Mouse (Mus musculus) ES-Bruce4 (cell line): ENCODE results near the gene Gm2163.
"Not testable (repeated sequence)": the region's sequence is repeated elsewhere in the genome, so short reads cannot be mapped to it uniquely, and the experiment has no call there.

Experiments
- CTCF ChIP-seq: IDR thresholded peaks from one replicate; pipeline ENCODE4 v1.8.1; 2011; ENCODE audit warnings: low read depth, low read length
- EP300 ChIP-seq: IDR thresholded peaks from 2 replicates; pipeline ENCODE4 v1.6.1; 2011; ENCODE audit warnings: low read depth, low read length; ENCODE audit not compliant: insufficient read depth
- POLR2A ChIP-seq: IDR thresholded peaks from one replicate; pipeline ENCODE4 v1.8.1; 2011; ENCODE audit warnings: low read length; ENCODE audit not compliant: insufficient read depth

DNA sequence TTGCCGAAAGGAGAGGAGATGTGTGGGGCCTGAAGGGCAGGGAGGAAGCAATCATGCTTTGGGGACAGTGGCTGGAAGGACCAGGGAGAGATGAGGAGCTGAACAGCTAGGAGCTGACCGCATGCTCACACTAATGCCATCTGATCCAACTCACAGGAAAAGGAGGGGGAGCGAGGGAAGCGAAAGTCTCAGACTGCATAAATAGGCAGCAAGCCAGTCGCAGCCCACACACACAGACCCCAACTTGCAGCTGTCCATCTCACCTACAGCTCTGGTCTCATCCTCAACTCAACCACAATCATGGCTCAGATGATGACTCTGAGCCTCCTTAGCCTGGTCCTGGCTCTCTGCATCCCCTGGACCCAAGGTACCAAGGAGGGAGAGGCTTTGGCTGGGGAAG is 145.3 kb downstream of the Gm2163 start, which contains the start of gene Gm10591:
- not testable (repeated sequence) for TF ChIP-seq CTCF, POLR2A, EP300
